Mouse (Mus musculus): Measurements from ENCODE around the gene Tmem135.

DNA sequence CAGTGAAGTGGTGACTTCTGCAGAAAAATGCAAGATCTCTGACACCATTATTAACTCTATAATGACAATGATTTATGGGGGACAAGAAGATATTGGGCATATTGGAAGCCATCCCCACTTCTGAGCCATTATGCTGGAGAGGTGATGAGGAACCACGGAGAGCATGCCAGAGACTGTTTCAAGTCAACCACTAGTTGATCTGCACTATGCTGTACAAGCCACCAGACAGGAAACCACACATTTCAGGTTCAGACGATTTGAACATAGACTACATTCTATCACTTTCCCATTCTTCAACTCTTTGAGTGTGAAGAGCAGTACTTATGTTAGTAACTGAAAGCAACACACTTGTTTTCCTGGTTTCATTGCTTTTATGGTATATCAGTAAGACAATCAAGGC, 297.6 kb downstream of the Tmem135 start:
- TF ChIP-seq CTCF (IDR thresholded peaks at IDR 0.05; ENCODE audit: extremely low read depth, insufficient read depth, insufficient read length, insufficient replicate concordance) (no peak), POLR2A (IDR thresholded peaks at IDR 0.05; ENCODE audit: low read depth, low read length) (no peak)

Measured in spleen, adult 2 months (tissue).